Mouse (Mus musculus): Measurements from ENCODE around the gene Actl6a.
A peak's percentile ranks its signal among the peaks of the same experiment; 100 is the strongest.

GRCm38 (mm10) chr3:32736244-32737171, 30.4 kb downstream of the Actl6a start, which contains the start of gene Ndufb5:
- TF ChIP-seq CTCF (IDR thresholded peaks at IDR 0.05; ENCODE audit: low read depth) (0 out of 2 replicates have a peak, but pooled peaks have one; percentile 10), EP300 (IDR thresholded peaks at IDR 0.05; ENCODE audit: low read depth) (no peak)
